Mouse (Mus musculus): ENCODE data around the gene Atp5k. TPM values are rescaled to one million over a fixed set of nuclear protein-coding genes. Genes with fewer than 3 reads are reported as not detected.

The Atp5k gene
- polyA plus RNA-seq, 1 experiment from 2014 or later: 543 TPM

DNA sequence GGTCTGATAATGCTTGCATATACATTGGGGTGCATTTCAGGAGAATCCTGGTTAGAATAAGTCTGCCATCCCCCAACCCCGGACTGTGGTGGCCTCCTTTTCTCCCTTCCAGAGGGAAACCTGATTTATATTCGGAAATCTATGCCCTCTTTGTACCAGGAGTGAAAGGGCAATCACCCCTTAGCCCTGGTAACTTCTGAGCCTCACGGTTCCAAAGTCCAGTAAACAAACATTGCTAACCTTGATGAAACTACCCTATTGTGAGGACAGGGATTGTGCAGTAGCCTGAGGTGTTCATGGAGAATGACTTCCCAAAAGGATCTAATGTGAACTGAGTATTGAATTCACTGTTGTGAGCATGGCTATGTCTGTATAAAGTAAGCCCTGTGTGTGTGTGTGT is 19.8 kb upstream of the Atp5k start:
- no peak overlapping the region for H3K4me3 ChIP-seq (replicated peaks)
- H3K27me3 ChIP-seq (replicated peaks): no peaks in the 10 kb centered on the region; the same call in 1 of the 2 replicates
- no peak overlapping the region for H3K9ac ChIP-seq
- no peak overlapping the region for H3K4me2 ChIP-seq (replicated peaks)
- ATAC-seq: no peak
- peaks cover 5% of the 10 kb centered on the region; the same call in 1 of the 2 replicates for H3K4me1 ChIP-seq (replicated peaks)
- no peaks in the 10 kb centered on the region for H3K36me3 ChIP-seq
- H3K9me3 ChIP-seq: no peaks in the 10 kb centered on the region
- 48% methylated on average over 3 of the region's 3 CpGs for WGBS
- no peak overlapping the region for H3K27ac ChIP-seq

DNA sequence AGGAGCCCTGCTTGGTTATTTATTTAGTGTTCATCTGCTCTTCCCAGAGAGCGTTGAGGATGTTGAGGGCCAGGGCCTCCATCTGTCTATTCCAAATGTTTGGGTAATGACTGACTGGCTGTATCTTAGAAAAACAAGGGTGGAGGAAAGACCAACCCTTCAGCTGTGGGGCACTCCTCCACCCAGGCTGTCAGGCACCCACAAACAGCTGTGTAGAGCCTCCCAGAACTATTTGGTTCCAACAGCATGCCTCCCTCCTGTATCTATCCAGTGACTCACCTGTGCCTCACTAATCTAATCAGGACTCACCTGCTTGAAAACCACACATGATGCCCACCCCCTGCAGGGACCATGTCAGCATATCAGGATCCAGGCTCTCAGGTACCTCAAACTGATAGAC is 18.2 kb upstream of the Atp5k start:
- H3K27ac ChIP-seq: no peak overlapping the region
- no peaks in the 10 kb centered on the region for H3K27me3 ChIP-seq (replicated peaks)
- WGBS: 64% methylated on average over 1 of the region's 1 CpGs
- no peaks in the 10 kb centered on the region for H3K36me3 ChIP-seq
- H3K9ac ChIP-seq: no peak overlapping the region
- no peak overlapping the region for H3K4me2 ChIP-seq (replicated peaks)
- H3K9me3 ChIP-seq: no peaks in the 10 kb centered on the region
- peaks cover 8% of the 10 kb centered on the region; the same call in 1 of the 2 replicates for H3K4me1 ChIP-seq (replicated peaks)
- H3K4me3 ChIP-seq (replicated peaks): no peak overlapping the region
- ATAC-seq: no peak

DNA sequence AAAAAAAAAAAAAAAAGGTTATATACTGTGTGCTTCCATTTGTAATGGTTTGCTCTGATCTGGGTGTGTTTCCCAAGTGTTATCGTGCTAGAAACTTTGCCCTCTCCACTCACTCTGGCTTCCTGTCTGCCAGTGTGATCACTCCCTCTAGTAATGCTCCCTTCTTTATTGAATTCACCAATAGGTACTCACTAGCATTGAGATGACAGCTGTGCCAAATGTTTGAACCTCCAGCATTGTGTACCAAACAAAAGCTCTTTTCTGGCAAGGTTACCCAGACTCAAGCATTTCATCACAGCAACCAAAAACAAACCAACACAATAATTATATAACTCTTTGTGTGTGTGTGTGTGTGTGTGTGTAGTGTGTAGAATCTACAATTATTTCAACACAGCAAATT is 17.4 kb upstream of the Atp5k start:
- peaks cover 8% of the 10 kb centered on the region; the same call in 1 of the 2 replicates for H3K4me1 ChIP-seq (replicated peaks)
- H3K27ac ChIP-seq: no peak overlapping the region
- no peaks in the 10 kb centered on the region for H3K27me3 ChIP-seq (replicated peaks)
- no peak overlapping the region for H3K9ac ChIP-seq
- WGBS: 62% methylated on average over 1 of the region's 1 CpGs
- no peak overlapping the region for H3K4me3 ChIP-seq (replicated peaks)
- no peak for ATAC-seq
- no peaks in the 10 kb centered on the region for H3K36me3 ChIP-seq
- H3K9me3 ChIP-seq: no peaks in the 10 kb centered on the region
- no peak overlapping the region for H3K4me2 ChIP-seq (replicated peaks)

DNA sequence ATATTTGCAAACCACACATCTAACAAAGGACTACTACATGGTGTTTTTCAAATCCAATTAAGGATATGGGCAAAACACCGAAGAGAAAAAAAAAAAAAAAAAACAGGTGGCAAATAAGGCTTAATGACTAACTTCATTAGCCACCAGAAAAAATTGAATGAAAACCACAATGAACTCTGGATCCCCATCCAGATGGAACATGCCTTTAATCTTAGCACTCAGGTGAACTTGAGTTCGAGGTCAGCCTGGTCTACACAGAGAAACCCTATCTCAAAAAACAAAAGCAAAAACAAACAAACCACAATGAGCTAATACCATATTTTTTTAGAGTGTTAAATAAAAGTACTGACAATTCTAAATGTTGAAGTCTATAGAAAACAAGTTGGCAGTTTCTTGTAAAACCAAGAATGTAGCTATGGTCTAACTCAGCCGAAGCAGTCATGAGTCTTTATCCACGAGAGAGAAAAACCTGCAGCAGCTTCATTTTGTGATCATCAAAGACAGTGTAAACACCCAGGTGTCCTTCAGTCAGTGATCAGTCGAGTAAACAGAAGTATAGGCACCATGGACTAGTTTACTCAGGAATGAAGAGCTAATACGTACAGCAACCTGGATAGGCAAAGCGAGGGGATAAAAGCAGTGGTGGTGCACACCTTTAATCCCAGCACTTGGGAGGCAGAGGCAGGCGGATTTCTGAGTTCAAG is 16.7 kb upstream of the Atp5k start:
- no peak for ATAC-seq
- Histone ChIP-seq H3K27ac (no peak overlapping the region), H3K4me3 (replicated peaks) (no peak overlapping the region), H3K9ac (no peak overlapping the region), H3K4me2 (replicated peaks) (no peak overlapping the region), H3K36me3 (no peaks in the 10 kb centered on the region), H3K4me1 (replicated peaks) (peaks cover 8% of the 10 kb centered on the region; the same call in 1 of the 2 replicates), H3K27me3 (replicated peaks) (no peaks in the 10 kb centered on the region), H3K9me3 (no peaks in the 10 kb centered on the region)
- 71% methylated on average over 8 of the region's 8 CpGs for WGBS

DNA sequence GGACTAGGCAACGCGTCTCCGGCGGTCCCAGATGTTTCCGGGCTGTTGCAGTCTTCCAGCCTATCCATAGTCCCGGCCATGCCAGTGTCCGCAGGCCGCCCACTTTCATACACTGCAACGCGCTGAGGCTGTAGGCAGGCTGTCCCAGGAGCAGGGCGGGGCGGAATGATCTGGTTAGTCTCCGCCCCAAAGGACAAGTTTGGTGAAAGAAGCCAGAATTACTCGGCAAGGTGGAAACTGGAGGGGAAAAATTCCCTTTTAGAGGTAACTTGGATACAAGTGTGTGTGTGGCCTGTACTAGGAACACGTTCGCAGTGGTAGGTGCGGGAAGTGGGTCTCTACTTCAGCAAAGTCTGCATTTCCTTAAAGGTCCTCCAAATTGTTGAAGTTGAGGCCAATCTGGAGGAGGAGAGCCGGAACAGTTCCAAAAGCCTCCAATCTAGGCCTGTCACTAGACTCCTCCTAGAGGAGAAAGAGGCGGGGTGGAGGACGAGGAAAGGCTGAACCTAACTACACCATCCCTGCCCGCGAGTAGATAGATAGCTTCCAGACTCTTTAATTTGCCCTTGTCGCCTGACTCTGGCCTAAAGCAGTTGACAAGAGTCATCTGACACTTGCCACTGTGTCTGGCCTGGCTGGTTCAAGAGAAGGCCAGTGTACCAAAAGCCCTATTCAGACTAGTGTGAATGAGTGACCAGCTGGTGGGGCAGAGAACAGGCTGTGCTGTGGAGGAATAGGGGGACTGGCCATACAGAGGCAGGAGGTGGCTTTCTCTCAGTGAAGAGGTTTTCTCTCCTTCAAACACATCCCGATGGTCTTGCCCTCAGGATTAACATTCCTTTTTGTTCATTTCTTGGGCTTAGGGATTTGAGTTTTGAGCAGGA is 14.8 kb upstream of the Atp5k start, which contains the start of gene Mfsd7a:
Mfsd7a (minus strand) TSS at position 107 of the 884 bp plus-strand sequence.
- Histone ChIP-seq H3K27me3 (replicated peaks) (no peaks in the 10 kb centered on the region), H3K4me3 (replicated peaks) (peak within 1 kb of the TSS; percentile 37), H3K9me3 (no peaks in the 10 kb centered on the region), H3K4me1 (replicated peaks) (peaks cover 8% of the 10 kb centered on the region; the same call in 1 of the 2 replicates), H3K36me3 (no peaks in the 10 kb centered on the region), H3K9ac (peak within 1 kb of the TSS; percentile 6), H3K4me2 (replicated peaks) (peak within 1 kb of the TSS; percentile 69), H3K27ac (peak within 1 kb of the TSS; percentile 41; the same call in 1 of the 2 replicates)
- ATAC-seq: peak; percentile 94
- 11% methylated on average over 24 of the region's 24 CpGs for WGBS

DNA sequence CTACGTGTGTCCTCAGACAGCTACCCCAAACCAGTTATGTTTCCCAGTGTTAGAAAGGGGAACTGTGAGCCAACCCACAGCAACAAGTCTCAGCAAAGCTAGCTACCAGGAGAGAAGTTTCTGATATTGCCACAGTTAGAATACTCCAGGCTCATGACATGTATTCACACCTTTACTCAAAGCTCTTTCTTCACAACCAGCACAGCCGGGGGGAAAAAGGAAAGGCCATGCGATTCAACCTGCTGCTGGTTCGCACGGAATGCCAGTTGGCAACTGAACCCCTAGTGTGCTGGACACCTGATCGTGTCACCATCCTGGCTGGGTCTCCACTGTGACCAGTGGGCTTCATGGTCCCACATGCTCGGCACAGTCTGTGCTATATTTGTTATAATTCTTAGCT is 13.6 kb upstream of the Atp5k start:
- no peak overlapping the region for H3K27ac ChIP-seq
- peak overlapping the region; percentile 69; the same call in 1 of the 2 replicates for H3K4me2 ChIP-seq (replicated peaks)
- no peaks in the 10 kb centered on the region for H3K9me3 ChIP-seq
- H3K4me3 ChIP-seq (replicated peaks): no peak overlapping the region
- no peak for ATAC-seq
- H3K4me1 ChIP-seq (replicated peaks): peaks cover 8% of the 10 kb centered on the region; the same call in 1 of the 2 replicates
- H3K27me3 ChIP-seq (replicated peaks): no peaks in the 10 kb centered on the region
- 85% methylated on average over 7 of the region's 7 CpGs for WGBS
- H3K9ac ChIP-seq: no peak overlapping the region
- no peaks in the 10 kb centered on the region for H3K36me3 ChIP-seq

DNA sequence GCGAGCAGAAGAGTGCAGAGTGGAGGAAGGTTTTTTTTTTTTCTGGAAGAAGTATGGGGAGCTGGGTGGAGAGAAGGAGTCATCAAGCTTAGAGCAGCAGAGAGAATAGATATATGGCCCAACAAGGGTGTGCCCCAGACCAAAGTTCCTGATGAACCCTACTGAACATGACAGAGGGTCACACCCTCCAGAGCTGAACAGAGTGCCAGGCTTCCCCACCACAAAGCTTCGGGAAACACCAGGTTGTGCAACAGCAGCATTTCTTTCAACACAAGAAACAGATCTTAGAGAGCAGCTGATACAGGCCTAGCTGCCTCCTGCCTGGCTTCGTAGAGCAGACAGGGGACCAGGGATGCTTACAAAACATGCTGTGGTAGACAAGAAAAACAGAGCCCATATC is 12.7 kb upstream of the Atp5k start:
- Histone ChIP-seq H3K27ac (no peak overlapping the region), H3K4me3 (replicated peaks) (no peak overlapping the region), H3K9me3 (no peaks in the 10 kb centered on the region), H3K27me3 (replicated peaks) (no peaks in the 10 kb centered on the region), H3K36me3 (no peaks in the 10 kb centered on the region), H3K4me1 (replicated peaks) (peaks cover 8% of the 10 kb centered on the region; the same call in 1 of the 2 replicates), H3K9ac (no peak overlapping the region), H3K4me2 (replicated peaks) (no peak overlapping the region)
- ATAC-seq: peak; percentile 46; the same call in 1 of the 2 replicates
- 61% methylated on average over 3 of the region's 3 CpGs for WGBS

DNA sequence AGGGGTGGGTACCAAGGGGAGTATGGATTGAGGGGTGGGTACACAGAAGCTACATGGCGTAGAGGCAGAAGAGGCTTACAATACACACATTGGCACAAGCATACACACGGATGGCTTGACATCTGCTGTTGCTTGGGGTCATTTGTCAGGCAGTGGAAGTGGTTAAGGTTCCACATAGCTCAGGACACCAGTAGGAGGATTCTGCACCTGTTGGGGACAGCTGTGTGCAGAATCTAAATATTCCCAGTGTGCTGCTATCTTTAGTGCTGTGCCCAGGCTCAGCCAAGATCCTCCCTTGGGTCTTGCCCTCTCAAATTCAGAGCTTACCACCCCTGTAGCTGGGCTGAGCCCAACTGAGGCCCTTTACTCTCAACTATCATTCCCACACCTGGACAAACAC is 1.9 kb upstream of the Atp5k start:
- H3K9ac ChIP-seq: no peak overlapping the region
- H3K36me3 ChIP-seq: peaks cover 11% of the 10 kb centered on the region; the same call in 1 of the 2 replicates
- 65% methylated on average over 2 of the region's 2 CpGs for WGBS
- H3K9me3 ChIP-seq: no peaks in the 10 kb centered on the region
- H3K27ac ChIP-seq: no peak overlapping the region
- no peak overlapping the region for H3K4me2 ChIP-seq (replicated peaks)
- H3K4me3 ChIP-seq (replicated peaks): no peak overlapping the region
- no peak for ATAC-seq
- peaks cover 10% of the 10 kb centered on the region for H3K4me1 ChIP-seq (replicated peaks)
- no peaks in the 10 kb centered on the region for H3K27me3 ChIP-seq (replicated peaks)

DNA sequence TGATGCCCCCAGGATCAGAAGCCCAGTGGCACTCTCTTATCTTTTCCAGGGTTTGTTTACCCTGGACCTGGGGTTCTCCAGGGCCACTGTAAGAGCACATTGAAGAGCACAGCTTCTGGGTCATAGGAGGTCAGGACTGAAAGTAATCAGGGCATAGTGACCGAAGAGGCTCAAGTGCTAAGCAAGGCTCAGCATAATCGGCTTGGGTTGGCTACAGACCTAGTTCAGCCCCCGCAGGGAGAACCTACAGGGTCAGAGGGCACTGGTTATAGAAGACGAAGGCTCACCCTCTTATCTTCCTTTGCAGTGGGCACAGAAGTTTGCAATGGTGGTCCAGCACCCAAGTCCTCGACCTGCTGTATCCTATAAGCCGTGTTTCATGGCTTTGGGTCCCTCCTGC is 3.1 kb downstream of the Atp5k start:
- Histone ChIP-seq H3K4me3 (replicated peaks) (no peak overlapping the region), H3K4me1 (replicated peaks) (peaks cover 10% of the 10 kb centered on the region), H3K27ac (no peak overlapping the region), H3K36me3 (peaks cover 14% of the 10 kb centered on the region; the same call in 1 of the 2 replicates), H3K4me2 (replicated peaks) (no peak overlapping the region), H3K9me3 (no peaks in the 10 kb centered on the region), H3K27me3 (replicated peaks) (no peaks in the 10 kb centered on the region), H3K9ac (no peak overlapping the region)
- WGBS: 84% methylated on average over 6 of the region's 6 CpGs
- no peak for ATAC-seq

DNA sequence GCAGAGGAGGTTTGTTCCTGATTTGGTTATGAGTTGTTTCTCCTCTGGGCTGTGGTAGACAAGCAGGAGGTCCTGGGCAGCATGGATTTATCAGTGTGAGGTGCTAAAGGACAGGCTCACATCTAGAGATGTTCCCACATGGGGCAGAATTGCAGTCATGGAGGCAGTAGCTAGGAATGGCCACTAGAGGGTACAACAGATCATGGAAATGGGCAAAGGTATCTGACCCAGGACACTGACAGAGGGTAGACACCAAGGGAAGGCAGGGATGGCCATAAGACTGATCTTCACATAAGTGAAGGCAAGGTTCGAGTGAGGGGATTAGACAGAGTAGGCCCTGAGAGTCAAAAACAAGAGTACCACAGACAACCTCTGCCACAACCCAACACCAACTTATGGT is 7.1 kb downstream of the Atp5k start:
- Histone ChIP-seq H3K9me3 (no peaks in the 10 kb centered on the region), H3K4me1 (replicated peaks) (no peaks in the 10 kb centered on the region), H3K36me3 (peaks cover 12% of the 10 kb centered on the region; the same call in 1 of the 2 replicates), H3K27me3 (replicated peaks) (no peaks in the 10 kb centered on the region), H3K9ac (no peak overlapping the region), H3K4me3 (replicated peaks) (no peak overlapping the region), H3K27ac (no peak overlapping the region), H3K4me2 (replicated peaks) (no peak overlapping the region)
- peak; percentile 65 for ATAC-seq
- WGBS: 40% methylated on average over 1 of the region's 1 CpGs

DNA sequence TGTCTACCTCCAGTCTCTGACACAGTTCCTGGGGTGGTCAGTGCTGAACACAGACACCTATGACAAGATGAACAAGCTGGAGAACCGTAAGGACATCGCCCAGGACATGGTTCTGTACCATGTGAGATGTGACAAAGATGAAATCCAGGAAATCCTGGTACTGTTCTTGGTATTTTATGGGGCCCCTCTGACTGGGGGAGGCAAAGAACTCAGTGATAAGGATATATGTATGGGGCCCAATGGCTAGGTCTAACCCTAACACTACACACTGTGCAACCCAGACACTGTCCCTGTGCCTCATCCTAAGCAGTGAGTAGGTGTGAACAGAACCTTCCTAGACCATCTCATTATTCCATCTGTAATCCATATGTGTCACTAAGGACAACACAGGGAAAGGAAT is 10.8 kb downstream of the Atp5k start:
- 85% methylated on average over 2 of the region's 2 CpGs for WGBS
- ATAC-seq: no peak
- H3K36me3 ChIP-seq: no peaks in the 10 kb centered on the region
- H3K9ac ChIP-seq: no peak overlapping the region
- H3K27ac ChIP-seq: no peak overlapping the region
- no peaks in the 10 kb centered on the region for H3K4me1 ChIP-seq (replicated peaks)
- no peak overlapping the region for H3K4me2 ChIP-seq (replicated peaks)
- no peaks in the 10 kb centered on the region for H3K9me3 ChIP-seq
- no peaks in the 10 kb centered on the region for H3K27me3 ChIP-seq (replicated peaks)
- no peak overlapping the region for H3K4me3 ChIP-seq (replicated peaks)

DNA sequence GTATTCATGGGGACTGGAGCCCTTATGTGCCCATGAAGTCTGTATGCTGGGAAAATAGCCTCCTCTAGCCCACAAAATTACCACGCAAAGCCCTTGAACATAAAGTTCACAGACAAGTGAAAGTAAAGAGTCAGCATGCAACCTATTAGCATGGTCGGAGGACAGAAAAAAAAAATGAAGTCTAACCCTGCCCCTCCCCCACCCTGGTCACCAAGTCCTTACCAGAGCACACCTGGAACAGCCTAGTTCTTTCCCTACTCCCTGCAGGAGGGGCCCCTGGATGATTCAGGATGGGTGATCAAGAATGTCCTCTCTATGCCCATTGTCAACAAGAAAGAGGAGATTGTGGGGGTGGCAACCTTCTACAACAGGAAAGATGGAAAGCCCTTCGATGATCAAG is 11.5 kb downstream of the Atp5k start:
- Histone ChIP-seq H3K36me3 (no peaks in the 10 kb centered on the region), H3K27ac (no peak overlapping the region)

More for the DNA sequence above, 11.5 kb downstream of the Atp5k start:
- WGBS: 83% methylated on average over 3 of the region's 3 CpGs
- ATAC-seq: no peak
- Histone ChIP-seq H3K4me2 (replicated peaks) (no peak overlapping the region), H3K9ac (no peak overlapping the region), H3K4me1 (replicated peaks) (no peaks in the 10 kb centered on the region), H3K4me3 (replicated peaks) (no peak overlapping the region), H3K9me3 (no peaks in the 10 kb centered on the region), H3K27me3 (replicated peaks) (no peaks in the 10 kb centered on the region)
